Mouse (Mus musculus): ENCODE data around the gene Ppl.

- no peak for TF ChIP-seq CTCF (IDR thresholded peaks at IDR 0.05; ENCODE audit: extremely low read depth, insufficient read depth, insufficient read length, insufficient replicate concordance)
- TF ChIP-seq POLR2A (IDR thresholded peaks at IDR 0.05; ENCODE audit: low read depth, low read length), result no peak
Observed at GRCm38 (mm10) chr16:5109877-5110276, 22.3 kb downstream of the Ppl start.

Data from spleen, adult 2 months (tissue).